Mouse (Mus musculus) heart, embryonic 11.5 days (tissue): Measurements from ENCODE around the gene Il33. TPM values are rescaled to one million over a fixed set of nuclear protein-coding genes. Genes with fewer than 3 reads are reported as not detected.
A peak's percentile ranks its signal among the peaks of the same experiment; 100 is the strongest.

Experiments used
- ATAC-seq: fragments of 200-750 bp; cut with Nextera tagmentation; replicated peaks from 2 replicates; pipeline ENCODE4 v1.8.0; 2017; ENCODE audit warnings: moderate library complexity; ENCODE audit not compliant: insufficient number of reproducible peaks, low FRiP score, low TSS enrichment
- H3K27ac ChIP-seq: fragments of 300-500 bp; sonication (generic); 2 replicates; pipeline ENCODE4 v1.5.1; 2014; ENCODE audit warnings: mild to moderate bottlenecking, low read depth, low read length
- H3K27me3 ChIP-seq: fragments of 300-500 bp; sonication (generic); 2 replicates; pipeline ENCODE4 v1.6.1; 2014; ENCODE audit warnings: mild to moderate bottlenecking, low read length, mixed read lengths; ENCODE audit not compliant: control insufficient read depth, insufficient read depth
- H3K36me3 ChIP-seq: fragments of 300-500 bp; sonication (generic); 2 replicates; pipeline ENCODE4 v1.6.1; 2014; ENCODE audit warnings: mild to moderate bottlenecking, low read length, moderate library complexity, mixed read lengths; ENCODE audit not compliant: control insufficient read depth, insufficient read depth
- H3K4me1 ChIP-seq: fragments of 300-500 bp; sonication (generic); 2 replicates; pipeline ENCODE4 v1.6.1; 2014; ENCODE audit warnings: low read length; ENCODE audit not compliant: control insufficient read depth, insufficient read depth
- H3K4me2 ChIP-seq: fragments of 300-500 bp; sonication (generic); 2 replicates; pipeline ENCODE4 v1.6.1; 2014; ENCODE audit warnings: mild to moderate bottlenecking, moderate library complexity
- H3K4me3 ChIP-seq: fragments of 300-500 bp; sonication (generic); 2 replicates; pipeline ENCODE4 v1.5.1; 2014; ENCODE audit warnings: low read depth, low read length
- H3K9ac ChIP-seq: fragments of 300-500 bp; sonication (generic); 2 replicates; pipeline ENCODE4 v1.6.1; 2014; ENCODE audit warnings: mild to moderate bottlenecking, low read depth, low read length, moderate library complexity
- H3K9me3 ChIP-seq: fragments of 300-500 bp; sonication (generic); replicated peaks from 2 replicates; pipeline ENCODE4 v1.6.1; 2016; ENCODE audit warnings: low read length; ENCODE audit not compliant: control insufficient read depth
- WGBS: fragments of 180-500 bp; shearing (Covaris S2); extraction: QIAGEN DNeasy Blood & Tissue Kit; methylation state at CpG from one replicate; pipeline ENCODE4 v1.1.7; 2014; ENCODE audit not compliant: insufficient replicate concordance; 5-methylcytosine and 5-hydroxymethylcytosine counted together
- polyA plus RNA-seq: library from polyadenylated mRNA; unstranded; fragments of >200 nt; fragmentation: Nextera tagmentation; extraction: Ambion mirVana; gene quantifications from 2 replicates; pipeline ENCODE4 v1.2.1, GENCODE M21; 2014

Il33 gene
- polyA plus RNA-seq = 1.3 and 3.1 TPM in 2 replicates

GRCm38 (mm10) chr19:29924638-29925258 lies at the start of gene Il33:
Il33 (plus strand) TSS chr19:29925114.
- ATAC-seq = no peak

GRCm38 (mm10) chr19:29877422-29878291 lies 47.3 kb upstream of the Il33 start:
- Histone ChIP-seq H3K27ac (no peak overlapping the region), H3K27me3 (no peaks in the 10 kb centered on the region), H3K4me2 (no peak overlapping the region), H3K9me3 (no peaks in the 10 kb centered on the region), H3K4me3 (no peak overlapping the region), H3K9ac (no peak overlapping the region), H3K4me1 (no peaks in the 10 kb centered on the region), H3K36me3 (no peaks in the 10 kb centered on the region)
- no peak for ATAC-seq
- 62% methylated on average over 10 of the region's 10 CpGs for WGBS

More at GRCm38 (mm10) chr19:29924638-29925258, at the start of gene Il33:
- Histone ChIP-seq H3K36me3 (no peaks in the 10 kb centered on the region), H3K9me3 (no peaks in the 10 kb centered on the region), H3K27me3 (no peaks in the 10 kb centered on the region), H3K27ac (no peak within 1 kb of the TSS), H3K9ac (no peak within 1 kb of the TSS), H3K4me1 (peaks cover 5% of the 10 kb centered on the region), H3K4me3 (no peak within 1 kb of the TSS), H3K4me2 (peak within 1 kb of the TSS; percentile 27)
- WGBS = 54% methylated on average over 10 of the region's 10 CpGs

- Histone ChIP-seq H3K4me1 (no peaks in the 10 kb centered on the region), H3K4me3 (no peak overlapping the region), H3K9ac (no peak overlapping the region), H3K36me3 (no peaks in the 10 kb centered on the region), H3K27ac (no peak overlapping the region), H3K4me2 (no peak overlapping the region), H3K27me3 (no peaks in the 10 kb centered on the region), H3K9me3 (no peaks in the 10 kb centered on the region)
- 70% methylated on average over 8 of the region's 8 CpGs for WGBS
- ATAC-seq = no peak
Observed at GRCm38 (mm10) chr19:29878896-29879504, 45.9 kb upstream of the Il33 start.

- Histone ChIP-seq H3K36me3 (no peaks in the 10 kb centered on the region), H3K9ac (no peak overlapping the region), H3K9me3 (no peaks in the 10 kb centered on the region), H3K27ac (no peak overlapping the region), H3K4me2 (no peak overlapping the region), H3K4me3 (no peak overlapping the region), H3K4me1 (no peaks in the 10 kb centered on the region), H3K27me3 (no peaks in the 10 kb centered on the region)
- ATAC-seq = no peak
- 84% methylated on average over 4 of the region's 4 CpGs for WGBS
Observed at GRCm38 (mm10) chr19:29880918-29881317, 44.0 kb upstream of the Il33 start.

- WGBS = 82% methylated on average over 3 of the region's 3 CpGs
- Histone ChIP-seq H3K4me3 (no peak overlapping the region), H3K4me2 (no peak overlapping the region), H3K36me3 (no peaks in the 10 kb centered on the region), H3K27me3 (no peaks in the 10 kb centered on the region), H3K27ac (no peak overlapping the region), H3K9ac (no peak overlapping the region), H3K4me1 (no peaks in the 10 kb centered on the region), H3K9me3 (no peaks in the 10 kb centered on the region)
- no peak for ATAC-seq
Observed at GRCm38 (mm10) chr19:29882696-29883095, 42.2 kb upstream of the Il33 start.

- Histone ChIP-seq H3K9ac (no peak overlapping the region), H3K4me3 (no peak overlapping the region), H3K4me1 (no peaks in the 10 kb centered on the region), H3K36me3 (no peaks in the 10 kb centered on the region), H3K27me3 (no peaks in the 10 kb centered on the region), H3K27ac (no peak overlapping the region), H3K9me3 (no peaks in the 10 kb centered on the region), H3K4me2 (no peak overlapping the region)
- ATAC-seq = no peak
- 80% methylated on average over 6 of the region's 6 CpGs for WGBS
Observed at GRCm38 (mm10) chr19:29885548-29885947, 39.4 kb upstream of the Il33 start.

GRCm38 (mm10) chr19:29887476-29887875 lies 37.4 kb upstream of the Il33 start:
- Histone ChIP-seq H3K9ac (no peak overlapping the region), H3K4me3 (no peak overlapping the region), H3K4me1 (no peaks in the 10 kb centered on the region), H3K36me3 (no peaks in the 10 kb centered on the region), H3K27me3 (no peaks in the 10 kb centered on the region), H3K4me2 (no peak overlapping the region), H3K9me3 (no peaks in the 10 kb centered on the region), H3K27ac (no peak overlapping the region)
- ATAC-seq = no peak
- 88% methylated on average over 2 of the region's 2 CpGs for WGBS

- H3K4me3 ChIP-seq = no peak overlapping the region
- H3K4me2 ChIP-seq = no peak overlapping the region
- no peaks in the 10 kb centered on the region for H3K36me3 ChIP-seq
- H3K27me3 ChIP-seq = no peaks in the 10 kb centered on the region
- WGBS = 85% methylated on average over 6 of the region's 6 CpGs
- no peak for ATAC-seq
- no peak overlapping the region for H3K9ac ChIP-seq
- no peak overlapping the region for H3K27ac ChIP-seq
- no peaks in the 10 kb centered on the region for H3K9me3 ChIP-seq
- H3K4me1 ChIP-seq = no peaks in the 10 kb centered on the region
Observed at GRCm38 (mm10) chr19:29888946-29889345, 36.0 kb upstream of the Il33 start.
